Mouse (Mus musculus) liver, adult (tissue): ENCODE results near the gene Zrsr1.

Experiments used
- GATA4 ChIP-seq: IDR thresholded peaks from 2 replicates; pipeline ENCODE4 v1.6.1; 2014; ENCODE audit warnings: mild to moderate bottlenecking, low read length; ENCODE audit not compliant: insufficient replicate concordance

The Zrsr1 gene

DNA sequence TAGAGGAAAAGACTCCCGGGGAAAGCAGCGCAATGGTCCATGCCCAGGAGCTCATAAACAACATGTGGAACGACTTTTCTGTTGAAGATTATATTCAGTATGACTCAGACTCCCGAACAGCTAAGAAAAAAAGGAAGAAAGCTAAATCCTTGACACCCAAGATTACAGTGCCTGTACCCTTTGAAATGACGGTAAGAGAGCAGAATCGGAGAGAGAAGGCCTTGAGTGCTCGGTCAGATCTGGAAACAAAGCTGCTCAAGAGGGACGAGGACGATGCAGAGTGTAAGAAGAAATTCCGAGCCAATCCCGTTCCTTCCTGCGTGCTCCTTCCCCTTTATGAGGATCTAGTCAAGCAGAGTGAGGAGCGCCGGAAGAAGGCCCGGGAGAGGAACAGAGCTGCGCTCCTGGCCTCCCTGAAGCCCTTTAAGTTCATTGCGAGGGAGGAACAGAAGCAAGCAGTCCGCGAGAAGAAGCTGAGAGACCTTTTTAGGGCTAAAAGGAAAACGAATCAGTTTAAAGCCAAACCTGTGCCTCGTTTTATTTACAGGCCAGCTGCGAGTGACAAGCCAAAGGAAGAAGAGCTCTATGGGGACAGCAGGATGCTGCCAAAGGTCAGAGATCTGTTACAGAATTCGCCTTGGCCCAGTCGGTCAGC, 48.4 kb downstream of the Zrsr1 start:
- TF ChIP-seq GATA4 = no peak

DNA sequence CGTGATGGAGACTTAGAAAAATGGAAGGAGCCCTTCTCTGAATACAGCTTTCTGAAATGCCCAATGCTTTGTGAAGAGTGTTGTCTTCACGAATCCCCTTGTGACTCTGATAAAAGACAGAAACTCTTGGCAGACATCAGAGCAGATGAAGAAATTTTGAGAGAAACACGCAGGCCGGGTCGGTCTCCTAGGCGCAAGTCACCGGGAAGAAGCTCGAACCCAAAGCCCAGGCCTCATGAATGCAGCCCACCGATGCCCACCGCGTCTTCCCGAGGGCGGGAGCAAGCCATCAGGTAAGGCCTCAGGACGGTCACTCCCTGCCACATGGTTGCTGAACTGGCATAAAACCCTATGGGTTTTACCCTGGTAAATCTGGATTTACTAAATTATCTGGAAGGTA, 49.0 kb downstream of the Zrsr1 start:
- TF ChIP-seq GATA4 = no peak

- no peak for TF ChIP-seq GATA4
Measured at GRCm38 (mm10) chr11:23023155-23023554, 51.4 kb downstream of the Zrsr1 start.

- no peak for TF ChIP-seq GATA4
Measured at GRCm38 (mm10) chr11:23024169-23024568, 52.4 kb downstream of the Zrsr1 start.
